Mouse (Mus musculus) spleen, postnatal 14 days (tissue): ENCODE measurements around the gene Arl5c.

Source experiments
- DNase-seq, 2 experiments: peaks; one replicate each; pipeline ENCODE4 v3.0.0; 2021 to 2022; ENCODE audit warnings: low spot score in 2 of 2

Arl5c gene

GRCm38 (mm10) chr11:97994539-97995100 is 1.4 kb downstream of the Arl5c start:
- DNase-seq = peak; percentile 76 to 87

- DNase-seq = peak; percentile 79 to 80
Measured at GRCm38 (mm10) chr11:97988530-97989096, 7.4 kb downstream of the Arl5c start.

- DNase-seq = peak; percentile 90 to 94
Measured at GRCm38 (mm10) chr11:97987551-97988526, 8.1 kb downstream of the Arl5c start.

GRCm38 (mm10) chr11:97986738-97987465 is 9.1 kb downstream of the Arl5c start:
- DNase-seq = no peak

- DNase-seq = peak in 1 of 2 experiments; percentile 29
Measured at GRCm38 (mm10) chr11:97985727-97986677, 10.0 kb downstream of the Arl5c start, which contains the start of gene Plxdc1. TSS of gene Plxdc1 (minus strand) at chr11:97986444.

GRCm38 (mm10) chr11:97983983-97984382 is 12.0 kb downstream of the Arl5c start:
- no peak for DNase-seq

GRCm38 (mm10) chr11:97983506-97983905 is 12.5 kb downstream of the Arl5c start:
- no peak for DNase-seq

- DNase-seq = no peak
Measured at GRCm38 (mm10) chr11:97982721-97983120, 13.3 kb downstream of the Arl5c start.

- no peak for DNase-seq
Measured at GRCm38 (mm10) chr11:97980531-97980966, 15.4 kb downstream of the Arl5c start.

- no peak for DNase-seq
Measured at GRCm38 (mm10) chr11:97979824-97980495, 16.0 kb downstream of the Arl5c start.

GRCm38 (mm10) chr11:97978392-97978791 is 17.6 kb downstream of the Arl5c start:
- DNase-seq = no peak

- no peak for DNase-seq
Measured at GRCm38 (mm10) chr11:97977797-97978196, 18.2 kb downstream of the Arl5c start.

GRCm38 (mm10) chr11:97974746-97975145 is 21.2 kb downstream of the Arl5c start:
- no peak for DNase-seq

- DNase-seq = no peak
Measured at GRCm38 (mm10) chr11:97974141-97974540, 21.8 kb downstream of the Arl5c start.

GRCm38 (mm10) chr11:97972434-97972833 is 23.5 kb downstream of the Arl5c start:
- no peak for DNase-seq

GRCm38 (mm10) chr11:97971232-97971631 is 24.7 kb downstream of the Arl5c start:
- no peak for DNase-seq

- no peak for DNase-seq
Measured at GRCm38 (mm10) chr11:97970771-97971170, 25.2 kb downstream of the Arl5c start.

GRCm38 (mm10) chr11:97968385-97968784 is 27.6 kb downstream of the Arl5c start:
- DNase-seq = no peak

GRCm38 (mm10) chr11:97967114-97967513 is 28.9 kb downstream of the Arl5c start:
- DNase-seq = no peak

GRCm38 (mm10) chr11:97960907-97961306 is 35.1 kb downstream of the Arl5c start:
- no peak for DNase-seq
